Mouse (Mus musculus): Measurements from ENCODE around the gene Gdi1.

GRCm38 (mm10) chrX:74352645-74353466 lies 48.1 kb downstream of the Gdi1 start:
- TF ChIP-seq GATA1 (IDR thresholded peaks at IDR 0.05; ENCODE audit: borderline replicate concordance, low read length): no peak
- TF ChIP-seq FLI1 (IDR thresholded peaks at IDR 0.05; ENCODE audit: low read length): no peak

All from megakaryocyte, embryonic 14.5 days (primary cell).